Mouse (Mus musculus) Muller cell, postnatal 12 days (primary cell): ENCODE measurements around the gene Cant1.
"Not testable (repeated sequence)": the region's sequence is repeated elsewhere in the genome, so short reads cannot be mapped to it uniquely, and the experiment has no call there.

Experiments used
- DNase-seq: peaks from one replicate; pipeline ENCODE4 v3.0.0-alpha.2; 2015; ENCODE audit errors: inconsistent ontology term

Cant1 gene

DNA sequence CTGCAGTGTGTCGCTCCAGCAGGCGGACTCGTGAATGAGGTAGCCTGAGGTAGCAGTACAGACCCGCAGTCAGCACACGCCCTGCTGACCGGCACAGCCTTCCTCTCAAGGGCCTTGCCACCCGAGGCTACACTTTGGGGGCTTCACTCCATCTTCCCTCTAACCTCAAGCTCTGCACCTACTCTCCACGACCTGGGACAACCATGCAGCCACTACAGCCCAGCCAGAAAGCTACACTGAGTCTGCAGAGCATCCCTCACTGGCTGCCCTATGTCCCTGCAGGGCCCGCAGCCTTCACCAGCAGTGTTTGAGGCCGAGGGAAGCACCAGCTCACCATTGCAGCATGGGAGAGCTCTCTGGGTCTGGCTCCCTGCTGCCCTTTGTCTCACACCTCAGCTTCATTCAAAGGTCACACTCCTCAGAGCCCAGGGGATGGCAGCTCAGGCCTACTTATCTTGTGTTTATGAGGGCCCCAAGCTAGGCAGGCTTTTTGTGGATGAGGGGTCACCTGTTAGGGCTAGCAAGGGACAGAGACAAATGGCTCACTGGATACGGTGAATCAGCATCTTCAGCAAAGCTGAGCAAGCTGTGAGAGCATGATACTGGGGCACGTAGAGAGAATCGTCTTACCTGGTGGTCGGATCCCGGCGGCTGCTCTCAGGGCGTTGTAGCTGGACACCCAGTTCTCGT is 10.7 kb downstream of the Cant1 start:
- no peak for DNase-seq

DNA sequence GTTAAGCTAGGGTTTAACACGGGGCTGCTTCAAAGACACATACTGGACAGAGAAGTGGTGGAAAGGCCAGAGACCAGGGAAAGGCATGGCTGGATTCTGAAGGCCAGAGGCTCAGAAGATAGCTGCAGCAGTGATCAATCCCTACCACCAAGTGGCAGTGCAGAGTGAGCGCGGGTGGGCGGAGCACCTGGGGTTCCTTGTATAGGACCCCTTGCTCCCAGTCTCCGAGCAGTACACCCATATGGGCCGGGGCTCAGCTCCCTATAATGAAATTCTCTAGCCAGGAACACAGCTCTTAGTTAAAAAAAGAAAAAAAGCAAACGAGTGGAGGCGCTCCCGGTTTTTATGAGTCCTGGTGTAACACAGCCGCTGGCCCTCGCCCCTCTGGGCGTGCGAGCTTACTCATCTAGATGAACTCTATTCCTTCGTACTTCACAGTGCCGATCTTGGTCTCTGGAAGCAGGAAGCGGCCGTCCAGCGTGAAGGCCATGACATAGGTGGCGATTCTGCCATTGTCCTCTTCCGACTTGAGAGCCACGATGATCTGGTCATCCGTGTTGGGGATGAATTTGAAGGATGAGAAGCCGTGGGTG is 11.5 kb downstream of the Cant1 start:
- DNase-seq: no peak

DNA sequence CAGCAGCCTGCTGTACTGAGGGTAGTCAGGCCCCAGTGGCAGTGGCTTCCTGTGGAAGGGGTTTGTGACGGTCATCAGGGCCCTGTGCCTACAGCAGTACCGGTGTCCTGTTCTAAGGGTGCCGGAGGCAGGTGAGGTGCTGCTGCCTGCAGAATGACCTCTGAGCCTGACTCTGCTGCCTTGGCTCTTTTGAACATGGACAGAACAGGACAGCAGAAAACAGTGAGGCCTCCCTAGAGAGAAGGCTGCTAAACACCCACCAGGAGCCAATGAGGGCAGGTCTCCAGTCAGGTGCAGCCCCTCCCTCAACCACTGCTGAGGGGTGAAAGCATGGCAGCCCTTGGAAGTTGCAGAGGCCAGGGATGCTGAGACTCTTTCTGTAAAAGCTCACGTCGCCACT is 12.4 kb downstream of the Cant1 start:
- DNase-seq: no peak

DNA sequence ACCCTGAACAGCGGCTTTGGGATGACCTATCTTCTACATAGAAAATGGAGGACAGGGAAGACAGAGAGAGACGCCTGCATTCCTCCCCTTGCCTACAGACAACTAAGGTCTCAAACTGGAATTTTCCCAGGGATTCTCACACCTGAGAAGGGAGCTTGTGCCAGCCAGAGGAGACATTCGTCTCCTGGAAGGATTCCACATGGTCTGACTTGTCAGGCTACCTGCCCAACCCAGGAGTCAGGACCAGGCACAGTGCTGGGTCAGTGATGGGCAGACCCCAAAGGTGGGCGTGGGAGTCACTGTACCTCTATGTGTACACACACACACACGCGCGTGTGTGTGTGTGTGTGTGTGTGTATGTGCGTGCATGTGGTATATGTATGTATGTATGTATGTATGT is 13.6 kb downstream of the Cant1 start:
- no peak for DNase-seq

DNA sequence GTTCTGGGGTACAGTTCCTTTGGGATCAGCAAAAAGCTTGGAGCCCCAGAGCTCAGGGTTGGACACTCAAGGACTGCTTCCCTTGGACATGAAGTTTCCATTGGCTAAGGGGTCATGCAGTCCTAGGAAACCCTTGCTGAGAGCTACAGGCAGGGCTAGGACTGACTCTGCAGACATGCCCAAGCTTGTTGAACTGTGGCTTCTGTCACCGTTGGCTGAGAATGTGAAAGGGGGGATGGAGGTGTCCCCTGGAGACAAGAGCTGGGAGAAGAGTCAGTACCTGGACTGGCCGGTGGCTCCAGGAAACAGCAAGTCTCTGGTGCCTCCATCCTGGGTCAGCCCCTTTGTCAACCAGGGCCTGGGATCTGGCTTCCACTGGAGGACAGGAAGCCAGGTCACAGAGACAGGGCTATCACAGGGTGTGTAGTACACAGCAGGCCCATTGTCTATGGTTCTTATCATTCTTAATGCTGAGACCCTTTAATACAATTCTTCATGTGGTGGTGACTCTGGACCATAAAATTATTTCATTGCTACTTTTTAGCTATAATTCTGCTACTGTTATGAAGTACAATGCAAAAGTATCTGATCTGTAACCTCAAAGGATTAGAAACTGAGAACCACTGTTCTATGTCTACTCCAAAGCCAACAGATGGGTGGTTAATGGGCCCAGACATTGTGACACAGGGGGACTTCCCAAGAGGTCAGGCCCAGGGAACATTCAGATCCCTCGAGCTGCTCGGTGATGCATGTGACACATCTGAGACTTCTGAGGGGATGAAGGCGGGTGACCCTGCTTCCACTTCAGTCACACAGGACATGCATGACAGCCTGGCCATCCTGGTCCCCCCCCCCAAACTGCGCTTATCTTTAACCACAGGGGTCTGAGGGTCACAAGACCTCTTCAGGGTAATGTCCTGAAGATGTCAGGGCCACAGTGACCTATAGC is 14.7 kb downstream of the Cant1 start:
- no peak for DNase-seq

DNA sequence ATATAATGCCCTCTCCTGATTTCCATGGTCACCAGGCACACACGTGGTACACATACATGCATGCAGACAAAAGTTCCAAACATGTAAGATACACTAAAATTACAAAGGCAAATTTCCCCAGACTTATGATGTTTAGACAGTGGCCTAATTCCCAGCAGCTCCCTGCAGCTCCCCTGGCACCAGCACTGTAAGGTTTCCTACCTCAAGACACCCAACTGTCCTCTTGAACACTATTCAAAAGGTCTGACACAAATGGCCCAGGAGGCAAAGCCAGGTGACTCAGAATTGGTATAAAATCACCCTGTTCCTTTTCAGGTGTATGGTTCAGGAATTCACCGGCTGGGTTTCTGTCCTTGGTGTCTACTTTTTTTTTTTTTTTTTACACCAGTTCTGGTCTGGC is 15.7 kb downstream of the Cant1 start:
- no peak for DNase-seq

DNA sequence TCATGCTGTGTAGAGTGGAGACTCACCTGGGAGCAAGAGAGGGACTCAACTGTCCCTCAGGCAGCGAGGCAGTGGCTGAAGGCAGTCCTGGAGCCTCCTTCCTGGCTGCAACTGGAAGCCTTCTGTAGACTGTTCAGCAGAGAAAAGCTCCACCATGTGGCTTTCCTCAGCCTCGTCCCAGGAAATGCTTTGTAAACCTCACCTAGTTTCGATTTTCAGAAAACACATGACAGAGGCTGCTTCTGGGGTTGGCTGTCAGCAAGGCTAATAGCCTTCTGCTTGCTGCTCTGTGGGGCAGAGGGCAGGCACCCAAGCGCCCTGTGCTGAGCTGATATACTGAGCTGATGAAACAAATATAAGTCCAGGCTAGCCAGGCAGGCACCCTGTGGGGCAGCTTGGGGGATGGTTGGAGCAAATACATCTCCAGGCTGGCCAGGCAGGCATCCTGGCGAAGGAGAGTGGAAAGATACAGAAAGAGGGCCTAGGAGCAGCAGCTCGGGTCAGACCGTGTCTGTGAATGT is 17.1 kb downstream of the Cant1 start, which contains the start of gene Lgals3bp:
Lgals3bp (minus strand) TSS at position 333 of the 521 bp plus-strand sequence.
- peak; percentile 79 for DNase-seq

DNA sequence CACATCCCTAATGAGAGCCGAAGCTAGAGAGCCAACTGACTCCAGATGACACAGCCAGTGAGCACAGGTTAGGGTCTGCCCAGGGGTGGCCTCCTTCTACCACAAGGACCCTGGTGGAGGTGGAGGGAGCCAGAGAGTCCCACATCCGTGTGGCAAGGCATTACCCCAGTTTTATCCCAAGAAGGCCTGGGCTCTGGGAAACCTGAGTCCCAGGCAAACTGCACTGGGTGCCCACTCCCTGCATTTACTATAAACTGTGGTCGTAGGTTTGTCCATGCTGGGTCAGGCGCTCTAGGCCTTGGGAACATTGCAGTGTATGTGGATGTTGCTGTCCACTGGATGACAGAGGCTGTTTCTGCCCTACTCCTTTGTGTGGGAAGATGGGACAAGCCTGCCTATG is 17.7 kb downstream of the Cant1 start:
- no peak for DNase-seq

DNA sequence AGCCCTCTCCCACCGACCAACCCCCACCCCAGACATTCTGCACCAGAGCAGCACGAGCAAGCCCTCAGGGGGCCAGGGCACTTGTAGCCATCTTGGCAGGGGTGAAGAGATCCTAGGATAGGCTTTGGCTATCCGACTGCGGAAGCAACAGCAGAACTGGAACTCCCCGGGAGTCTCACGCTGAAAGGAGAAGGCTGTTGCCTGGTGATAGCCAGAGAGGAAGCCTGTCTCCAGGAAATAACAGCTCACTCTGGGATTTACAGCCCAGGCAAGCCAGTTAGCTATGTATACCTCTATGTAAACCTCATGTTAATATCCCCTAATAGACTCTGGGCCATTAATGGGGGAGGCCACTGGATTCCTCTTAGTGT is 18.3 kb downstream of the Cant1 start:
- DNase-seq: no peak

DNA sequence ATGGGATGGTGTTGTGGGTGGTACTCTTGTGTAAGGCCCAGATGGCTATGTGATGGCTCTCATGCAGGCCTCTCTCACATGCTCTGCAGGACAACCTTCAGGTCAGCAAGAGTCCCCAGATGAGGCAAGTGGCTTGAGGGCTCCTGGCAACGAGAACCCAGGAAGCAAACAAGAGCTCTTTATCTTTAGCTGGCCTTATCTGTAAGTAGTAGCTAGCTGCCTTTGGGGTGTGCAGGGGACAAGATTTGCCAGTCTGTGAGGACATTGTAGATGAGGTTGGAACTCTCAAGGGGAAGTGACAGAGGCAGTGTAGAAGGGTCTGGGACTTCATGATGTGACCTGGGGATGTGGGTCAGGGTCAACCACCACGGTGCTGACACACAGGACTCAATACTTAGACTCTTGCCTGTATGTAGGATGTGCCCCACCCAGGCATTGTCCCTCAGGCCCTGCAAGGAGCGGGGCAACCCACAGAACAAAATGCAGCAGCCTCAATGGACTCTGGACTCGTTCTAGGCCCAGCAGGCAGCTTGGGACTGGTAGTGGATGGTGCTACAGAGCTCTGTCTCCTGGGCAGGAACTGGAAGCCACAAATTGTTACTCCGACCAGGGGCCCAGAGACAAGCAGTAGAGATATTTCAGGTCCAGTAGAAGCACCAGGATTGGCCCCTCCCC is 18.9 kb downstream of the Cant1 start:
- DNase-seq: no peak

DNA sequence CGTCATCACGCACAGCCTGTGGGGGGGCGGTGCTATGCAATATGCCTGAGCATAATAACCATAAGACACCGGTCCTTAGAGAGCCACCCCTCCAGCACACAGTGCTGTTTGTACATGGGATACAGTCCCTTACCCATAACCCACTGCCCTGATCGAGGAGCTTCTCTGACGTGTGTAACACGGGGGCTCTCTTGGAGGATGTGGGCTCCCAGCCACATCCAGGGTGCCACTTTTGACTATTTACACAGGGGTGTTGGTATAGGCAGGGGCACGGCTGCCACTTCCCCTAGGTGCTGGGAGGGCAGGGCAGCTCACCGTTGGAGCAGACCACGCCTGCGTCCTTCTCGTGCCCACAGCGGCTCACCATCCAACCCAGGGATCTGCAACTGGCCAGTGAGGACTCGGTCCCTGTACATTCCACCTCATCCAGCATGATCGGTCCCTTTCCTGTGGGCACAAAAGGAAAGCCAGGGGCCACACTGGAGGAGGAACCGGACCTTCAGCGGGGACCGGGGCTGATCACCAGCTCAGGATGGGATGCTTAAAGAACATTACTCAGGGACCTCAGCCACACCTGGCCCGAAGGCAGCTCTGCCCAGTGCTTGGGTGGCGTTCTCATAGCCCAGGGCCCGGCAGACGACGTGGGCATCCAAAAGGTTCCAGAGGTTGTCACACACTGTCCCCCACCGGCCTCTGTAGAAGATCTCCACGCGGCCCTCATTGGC is 20.9 kb downstream of the Cant1 start:
- no peak for DNase-seq

DNA sequence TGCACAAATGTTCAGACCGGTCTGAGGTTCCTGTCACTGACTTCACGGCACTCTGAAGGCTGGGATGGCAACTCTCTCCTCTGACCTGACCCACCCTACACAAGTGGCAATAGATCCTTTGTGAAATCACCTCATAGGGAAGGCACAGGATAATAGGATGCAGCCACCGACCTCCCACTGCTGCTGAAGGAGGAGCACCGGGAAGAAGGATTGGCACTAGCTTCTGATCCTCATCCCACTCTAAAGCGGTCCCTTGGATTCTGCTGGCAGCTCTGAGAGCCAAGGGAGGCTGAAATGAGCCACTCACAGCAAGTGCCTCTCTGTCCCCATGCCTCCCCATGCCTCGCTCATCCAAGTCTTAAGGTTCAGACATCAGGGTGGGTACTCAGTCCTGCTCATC is 24.3 kb downstream of the Cant1 start:
- no peak for DNase-seq

DNA sequence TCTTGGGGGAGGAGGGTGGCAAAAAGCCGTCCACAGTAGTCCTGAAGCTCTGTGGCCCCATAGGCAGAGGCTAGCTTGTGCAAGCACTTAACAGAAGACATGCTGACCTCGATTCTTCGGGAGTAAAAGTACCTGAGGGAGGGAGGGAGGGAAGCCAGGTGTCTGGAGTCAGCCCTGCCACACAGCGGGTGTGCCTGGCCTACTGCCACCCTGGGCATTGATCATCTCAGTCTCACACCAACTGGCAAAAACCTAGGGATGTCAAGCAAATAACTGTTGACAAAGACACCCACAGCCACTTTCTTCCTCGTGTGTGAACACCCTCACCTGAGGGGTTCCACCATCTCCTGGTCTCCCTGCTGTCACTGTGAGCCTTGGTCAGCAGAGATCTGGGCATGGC is 24.9 kb downstream of the Cant1 start:
- DNase-seq: no peak

DNA sequence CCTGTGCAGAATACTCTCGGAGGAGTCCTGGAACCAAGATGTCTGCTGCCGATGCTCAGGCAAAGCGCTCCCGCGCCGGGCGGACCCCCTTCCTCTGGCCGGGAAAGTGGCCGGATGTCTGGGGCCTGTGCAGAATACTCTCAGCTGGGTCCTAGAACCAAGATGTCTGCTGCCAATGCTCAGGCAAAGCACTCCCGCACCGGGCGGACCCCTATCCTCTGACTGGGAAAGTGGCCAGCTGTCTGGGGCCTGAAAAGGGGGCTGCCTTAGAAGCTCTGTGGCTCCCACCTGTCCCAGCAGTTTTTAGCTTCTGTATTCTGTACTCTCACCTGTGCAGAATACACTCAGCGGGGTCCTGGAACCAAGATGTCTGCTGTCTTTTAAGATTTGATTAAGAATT is 31.1 kb downstream of the Cant1 start:
- DNase-seq: not testable (repeated sequence)

DNA sequence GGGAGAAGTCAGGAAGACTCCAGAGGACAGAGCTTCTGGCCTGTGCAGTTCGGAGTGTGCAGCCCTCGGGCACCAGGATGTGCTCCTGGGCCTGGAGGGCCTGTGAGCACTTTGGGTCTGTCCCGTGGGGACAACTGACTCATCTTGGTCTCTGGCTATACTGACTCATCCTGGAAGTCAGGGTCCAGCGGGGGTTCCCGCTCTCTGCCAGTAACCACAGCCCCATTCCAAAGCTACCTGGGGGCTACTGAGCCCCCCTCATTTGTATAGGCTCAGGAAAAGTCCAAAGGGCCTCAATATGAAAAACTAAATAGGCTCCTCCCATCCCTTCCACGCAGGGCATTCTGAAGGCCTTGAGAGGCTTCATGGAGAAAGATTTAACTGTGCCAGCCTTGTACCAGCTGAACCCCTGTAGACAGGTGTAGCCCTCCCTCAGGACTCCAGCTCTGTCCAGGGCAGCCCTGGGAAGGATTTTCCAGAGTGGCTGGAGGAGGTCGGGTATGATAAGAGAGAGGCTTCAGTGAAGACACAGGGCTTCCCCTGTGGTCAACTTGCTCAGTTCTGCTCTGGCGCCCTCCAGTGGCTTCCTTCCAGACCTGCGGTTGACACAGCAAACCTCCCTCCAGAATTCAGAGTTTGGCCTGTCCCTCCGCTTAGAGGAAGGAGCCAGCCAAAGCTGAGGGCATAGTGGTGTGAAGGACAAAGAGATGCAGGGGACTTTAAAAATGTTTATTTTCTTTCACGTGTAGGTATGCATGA is 39.5 kb downstream of the Cant1 start:
- DNase-seq: peak; percentile 83

DNA sequence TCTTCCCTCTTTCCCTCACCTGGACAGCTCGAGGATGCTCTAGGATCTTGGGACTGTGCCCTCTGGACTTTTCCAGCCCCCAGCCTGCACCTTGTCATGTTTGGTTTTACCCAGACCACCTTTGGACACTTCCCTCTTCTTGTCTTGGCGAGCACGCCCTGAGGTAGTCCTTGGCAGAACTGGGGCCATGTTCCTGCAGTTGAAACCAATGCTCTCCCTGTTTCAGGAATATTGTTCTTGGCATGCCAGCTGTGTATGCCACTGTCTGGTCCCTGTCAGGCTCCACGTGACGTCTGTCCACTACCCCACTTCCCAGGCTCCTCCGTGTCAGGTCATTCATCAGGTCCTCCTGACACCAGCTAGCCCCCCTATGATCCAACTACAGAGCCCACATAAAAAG is 40.2 kb downstream of the Cant1 start:
- no peak for DNase-seq

DNA sequence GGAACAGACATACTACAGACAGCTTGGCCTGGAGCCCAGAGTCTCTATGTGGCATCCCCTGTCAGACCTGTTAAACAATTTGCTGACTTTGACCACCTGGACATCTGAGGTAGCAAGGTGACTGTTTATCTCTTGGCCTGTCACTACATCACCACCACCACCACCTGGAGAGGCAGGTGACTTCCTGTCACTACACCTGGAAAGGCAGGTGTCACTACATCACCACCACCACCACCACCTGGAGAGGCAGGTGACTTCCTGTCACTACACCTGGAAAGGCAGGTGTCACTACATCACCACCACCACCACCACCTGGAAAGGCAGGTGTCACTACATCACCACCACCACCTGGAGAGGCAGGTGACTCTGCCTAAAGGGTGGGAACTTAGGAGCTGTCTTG is 42.6 kb downstream of the Cant1 start:
- DNase-seq: not testable (repeated sequence)

DNA sequence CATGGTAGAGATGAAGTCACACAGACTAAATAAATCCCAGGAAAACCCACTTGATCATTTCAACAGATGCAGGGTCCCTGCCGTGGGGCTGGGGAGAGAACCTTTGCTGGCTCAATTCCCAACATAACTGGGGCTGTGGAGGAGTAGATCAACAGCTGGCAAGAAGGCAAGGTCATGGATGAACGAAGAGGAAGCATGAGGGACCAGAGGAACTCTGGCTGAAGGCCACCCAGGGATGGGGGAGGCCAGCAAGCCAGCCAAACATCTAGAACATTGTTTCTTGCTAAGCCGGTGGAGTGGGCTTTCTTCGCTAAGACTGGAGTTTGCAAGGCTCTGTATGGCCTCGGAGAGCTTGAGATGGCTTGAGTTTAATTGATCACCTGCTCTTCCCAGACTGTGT is 43.0 kb downstream of the Cant1 start:
- peak; percentile 33 for DNase-seq

DNA sequence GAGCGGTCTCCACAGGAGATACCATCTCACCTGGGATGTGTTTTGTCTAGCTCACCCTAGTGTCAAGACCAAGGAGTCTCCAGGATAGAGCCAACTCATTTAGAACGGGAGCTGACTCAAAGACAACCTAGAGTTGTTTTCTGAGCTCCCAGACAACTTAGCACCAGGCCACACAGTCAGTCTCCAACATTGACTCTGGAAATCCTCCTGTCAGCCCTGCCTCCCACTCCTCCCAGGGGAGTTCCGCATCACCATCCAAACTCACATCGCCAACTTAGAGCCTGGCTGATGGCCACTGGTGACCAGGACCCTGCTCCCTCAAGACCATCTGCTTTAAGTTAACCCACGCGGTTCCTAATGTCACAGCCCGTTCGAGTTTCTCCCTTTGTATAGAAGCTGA is 43.4 kb downstream of the Cant1 start:
- DNase-seq: no peak

DNA sequence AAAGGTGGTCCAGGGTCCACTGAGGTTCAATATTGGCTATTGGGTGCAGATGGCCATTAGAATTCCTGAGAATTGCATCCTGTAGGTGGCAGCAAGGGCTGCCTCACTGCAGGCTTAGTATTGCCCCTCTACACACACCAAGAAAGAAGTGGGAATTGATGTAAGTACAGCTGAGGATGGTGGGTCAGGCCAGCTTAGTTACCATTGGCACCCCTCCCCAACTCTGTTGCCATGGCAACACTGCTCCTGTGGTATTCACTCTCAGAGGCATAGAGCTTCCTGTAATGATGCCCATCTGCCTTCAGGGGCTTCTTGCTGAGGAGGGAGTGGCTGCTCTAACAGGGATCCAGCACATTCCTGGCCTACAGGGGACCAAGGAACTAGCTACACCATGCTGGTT is 43.9 kb downstream of the Cant1 start:
- DNase-seq: no peak
